Mouse (Mus musculus): ENCODE measurements around the gene Rin3. TPM values are rescaled to one million over a fixed set of nuclear protein-coding genes. Genes with fewer than 3 reads are reported as not detected.

Rin3 gene
- polyA plus RNA-seq, 1 experiment, result 16.7 TPM

DNA sequence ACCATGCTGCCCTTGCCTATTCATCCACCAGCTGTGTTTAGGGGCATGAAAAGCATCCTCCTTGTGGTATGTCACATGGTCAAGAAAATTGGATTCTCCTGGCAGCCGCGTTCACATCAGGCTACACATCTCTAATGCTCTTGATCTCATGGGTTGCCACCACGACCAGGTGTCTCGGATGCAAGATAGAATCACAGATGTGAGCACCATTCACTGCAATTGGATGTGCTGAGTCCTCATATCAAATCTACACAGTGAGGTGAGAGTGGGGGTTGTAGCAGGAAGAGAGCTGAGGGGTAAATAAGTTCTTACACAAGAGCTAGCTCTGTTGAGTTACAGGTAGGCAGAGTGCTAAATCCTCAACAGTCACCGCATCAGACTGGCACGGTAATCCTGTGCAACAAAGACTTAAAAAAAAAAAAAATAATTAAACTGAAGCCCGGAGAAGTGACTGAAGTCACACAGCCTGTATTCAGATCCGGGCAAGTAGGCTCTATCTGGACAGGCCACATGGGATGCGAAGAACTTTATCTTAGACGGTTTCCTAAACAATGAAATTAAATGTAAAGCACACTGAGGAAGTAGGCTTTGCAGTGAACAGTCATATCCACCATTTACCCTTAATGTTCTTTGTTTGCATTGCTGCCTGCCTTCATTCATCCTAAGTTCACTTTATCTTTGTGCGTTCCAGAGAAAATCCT is 26.4 kb downstream of the Rin3 start:
- peaks cover 21% of the 10 kb centered on the region for H3K36me3 ChIP-seq (ENCODE audit: control insufficient read depth, insufficient read depth)
- H3K79me3 ChIP-seq (ENCODE audit: low read depth), result peaks cover 29% of the 10 kb centered on the region
- peaks cover 72% of the 10 kb centered on the region for H3K79me2 ChIP-seq (ENCODE audit: control insufficient read depth, insufficient read depth)

GRCm38 (mm10) chr12:102309800-102310195 is 26.9 kb downstream of the Rin3 start:
- Histone ChIP-seq H3K36me3 (ENCODE audit: control insufficient read depth, insufficient read depth) (peaks cover 24% of the 10 kb centered on the region), H3K4me3 (ENCODE audit: insufficient read depth, poor library complexity, severe bottlenecking) (no peak overlapping the region), H3K79me2 (ENCODE audit: control insufficient read depth, insufficient read depth) (peaks cover 66% of the 10 kb centered on the region), H3ac (ENCODE audit: control insufficient read depth, insufficient read length, low read depth) (no peak overlapping the region), H3K79me3 (ENCODE audit: low read depth) (peaks cover 26% of the 10 kb centered on the region), H3K27me3 (ENCODE audit: control insufficient read depth, insufficient read depth, insufficient read length) (no peaks in the 10 kb centered on the region)
- TF ChIP-seq CEBPB (IDR thresholded peaks at IDR 0.05; ENCODE audit: low read depth), result no peak
- TF ChIP-seq USF1 (IDR thresholded peaks at IDR 0.05; ENCODE audit: low read depth), result no peak
- no peak for TF ChIP-seq MAX (IDR thresholded peaks at IDR 0.05)
- no peak for TF ChIP-seq CTCF (IDR thresholded peaks at IDR 0.05; ENCODE audit: control insufficient read depth, insufficient read depth, insufficient read length)
- TF ChIP-seq FOSL1 (IDR thresholded peaks at IDR 0.05; ENCODE audit: insufficient read depth, low read length, poor library complexity, severe bottlenecking), result no peak
- no peak for TF ChIP-seq MYOD1 (IDR thresholded peaks at IDR 0.05; ENCODE audit: control insufficient read depth, insufficient read length, low read depth)

More for the DNA sequence above, 26.4 kb downstream of the Rin3 start:
- TF ChIP-seq CTCF (IDR thresholded peaks at IDR 0.05; ENCODE audit: control insufficient read depth, insufficient read depth, insufficient read length) (no peak), MAX (IDR thresholded peaks at IDR 0.05) (no peak), CEBPB (IDR thresholded peaks at IDR 0.05; ENCODE audit: low read depth) (no peak), FOSL1 (IDR thresholded peaks at IDR 0.05; ENCODE audit: insufficient read depth, low read length, poor library complexity, severe bottlenecking) (no peak), MYOG (IDR thresholded peaks at IDR 0.05; ENCODE audit: control insufficient read depth, extremely low read depth, insufficient read length) (no peak), MYOD1 (IDR thresholded peaks at IDR 0.05; ENCODE audit: control insufficient read depth, insufficient read length, low read depth) (no peak), USF1 (IDR thresholded peaks at IDR 0.05; ENCODE audit: low read depth) (no peak)
- H3K4me3 ChIP-seq (ENCODE audit: insufficient read depth, poor library complexity, severe bottlenecking), result no peak overlapping the region
- no peak overlapping the region for H3ac ChIP-seq (ENCODE audit: control insufficient read depth, insufficient read length, low read depth)
- no peaks in the 10 kb centered on the region for H3K27me3 ChIP-seq (ENCODE audit: control insufficient read depth, insufficient read depth, insufficient read length)

DNA sequence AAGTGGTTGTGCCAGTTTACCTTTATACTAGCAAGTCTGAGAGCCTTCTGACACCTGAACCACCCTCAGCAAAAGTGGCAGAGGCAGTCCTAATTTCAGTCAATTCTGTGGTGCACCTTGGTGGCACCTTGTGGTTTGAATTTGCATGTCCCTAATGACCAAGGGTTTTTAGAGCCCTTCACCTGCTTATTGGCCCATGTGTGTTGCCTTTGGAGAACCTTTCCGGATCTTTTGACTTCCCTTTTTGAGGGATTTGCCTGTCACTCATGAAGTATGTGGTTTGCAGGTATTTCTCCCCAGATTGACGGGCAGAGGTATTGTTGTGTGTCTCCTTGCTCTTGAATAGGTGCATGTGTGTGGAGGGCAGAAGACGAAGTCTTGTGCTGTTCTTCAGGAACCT is 27.4 kb downstream of the Rin3 start:
- H3K27me3 ChIP-seq (ENCODE audit: control insufficient read depth, insufficient read depth, insufficient read length), result no peaks in the 10 kb centered on the region
- H3ac ChIP-seq (ENCODE audit: control insufficient read depth, insufficient read length, low read depth), result no peak overlapping the region
- H3K79me3 ChIP-seq (ENCODE audit: low read depth), result peaks cover 26% of the 10 kb centered on the region
- peaks cover 62% of the 10 kb centered on the region for H3K79me2 ChIP-seq (ENCODE audit: control insufficient read depth, insufficient read depth)
- no peak overlapping the region for H3K4me3 ChIP-seq (ENCODE audit: insufficient read depth, poor library complexity, severe bottlenecking)
- TF ChIP-seq CEBPB (IDR thresholded peaks at IDR 0.05; ENCODE audit: low read depth) (no peak), CTCF (IDR thresholded peaks at IDR 0.05; ENCODE audit: control insufficient read depth, insufficient read depth, insufficient read length) (no peak), MYOD1 (IDR thresholded peaks at IDR 0.05; ENCODE audit: control insufficient read depth, insufficient read length, low read depth) (no peak), USF1 (IDR thresholded peaks at IDR 0.05; ENCODE audit: low read depth) (no peak), MAX (IDR thresholded peaks at IDR 0.05) (no peak), MYOG (IDR thresholded peaks at IDR 0.05; ENCODE audit: control insufficient read depth, extremely low read depth, insufficient read length) (no peak), FOSL1 (IDR thresholded peaks at IDR 0.05; ENCODE audit: insufficient read depth, low read length, poor library complexity, severe bottlenecking) (no peak)
- H3K36me3 ChIP-seq (ENCODE audit: control insufficient read depth, insufficient read depth), result peaks cover 26% of the 10 kb centered on the region

DNA sequence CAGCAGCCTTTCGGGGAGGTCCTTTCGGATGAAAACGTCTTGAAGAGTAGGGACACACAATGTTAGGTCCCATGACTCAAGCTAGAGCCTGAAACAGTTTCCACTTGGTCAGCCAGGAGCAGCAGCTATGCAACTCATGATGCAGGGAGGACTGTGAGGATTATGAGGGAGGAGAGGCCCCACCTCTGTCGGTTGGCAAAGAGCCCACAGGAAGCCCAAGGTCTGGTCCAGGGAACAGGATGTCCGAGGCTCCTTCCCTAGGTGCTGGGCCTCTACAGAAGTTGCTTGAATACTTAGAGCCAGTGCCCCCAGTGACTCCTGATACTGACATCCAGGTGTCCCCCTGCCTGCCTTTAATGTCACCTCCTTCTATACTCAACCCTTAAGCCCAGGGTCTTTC is 28.6 kb downstream of the Rin3 start:
- no peak for TF ChIP-seq USF1 (IDR thresholded peaks at IDR 0.05; ENCODE audit: low read depth)
- no peak for TF ChIP-seq MYOD1 (IDR thresholded peaks at IDR 0.05; ENCODE audit: control insufficient read depth, insufficient read length, low read depth)
- no peak for TF ChIP-seq CEBPB (IDR thresholded peaks at IDR 0.05; ENCODE audit: low read depth)
- no peak for TF ChIP-seq FOSL1 (IDR thresholded peaks at IDR 0.05; ENCODE audit: insufficient read depth, low read length, poor library complexity, severe bottlenecking)
- no peak for TF ChIP-seq MAX (IDR thresholded peaks at IDR 0.05)
- no peak for TF ChIP-seq CTCF (IDR thresholded peaks at IDR 0.05; ENCODE audit: control insufficient read depth, insufficient read depth, insufficient read length)
- no peak for TF ChIP-seq MYOG (IDR thresholded peaks at IDR 0.05; ENCODE audit: control insufficient read depth, extremely low read depth, insufficient read length)
- Histone ChIP-seq H3K4me3 (ENCODE audit: insufficient read depth, poor library complexity, severe bottlenecking) (no peak overlapping the region), H3K79me2 (ENCODE audit: control insufficient read depth, insufficient read depth) (peaks cover 52% of the 10 kb centered on the region), H3ac (ENCODE audit: control insufficient read depth, insufficient read length, low read depth) (no peak overlapping the region), H3K36me3 (ENCODE audit: control insufficient read depth, insufficient read depth) (peaks cover 26% of the 10 kb centered on the region), H3K79me3 (ENCODE audit: low read depth) (peaks cover 21% of the 10 kb centered on the region), H3K27me3 (ENCODE audit: control insufficient read depth, insufficient read depth, insufficient read length) (no peaks in the 10 kb centered on the region)

DNA sequence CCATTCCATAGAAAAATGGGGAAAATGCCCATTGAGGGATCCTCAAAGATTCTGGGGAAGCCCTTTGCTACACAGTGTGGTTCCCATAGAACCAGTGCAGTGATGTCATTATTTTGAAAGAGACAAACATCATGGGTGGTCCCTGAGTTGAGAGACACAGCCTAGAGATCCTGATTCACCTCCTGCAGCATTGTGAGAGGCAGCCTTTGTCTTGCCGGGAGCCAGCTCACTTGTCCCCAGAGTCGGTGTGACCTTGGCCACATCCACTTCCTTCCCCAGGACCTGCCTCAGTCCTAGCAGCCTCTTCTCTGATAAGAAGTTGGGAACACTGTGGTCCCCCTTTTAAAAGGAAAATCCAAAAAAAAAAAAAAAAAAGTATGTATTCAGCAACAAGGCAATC is 36.3 kb downstream of the Rin3 start:
- H3K27me3 ChIP-seq (ENCODE audit: control insufficient read depth, insufficient read depth, insufficient read length), result no peaks in the 10 kb centered on the region
- peaks cover 8% of the 10 kb centered on the region for H3K36me3 ChIP-seq (ENCODE audit: control insufficient read depth, insufficient read depth)
- TF ChIP-seq MYOG (IDR thresholded peaks at IDR 0.05; ENCODE audit: control insufficient read depth, extremely low read depth, insufficient read length), result no peak
- TF ChIP-seq MYOD1 (IDR thresholded peaks at IDR 0.05; ENCODE audit: control insufficient read depth, insufficient read length, low read depth), result no peak
- no peak for TF ChIP-seq MAX (IDR thresholded peaks at IDR 0.05)
- TF ChIP-seq USF1 (IDR thresholded peaks at IDR 0.05; ENCODE audit: low read depth), result no peak
- TF ChIP-seq FOSL1 (IDR thresholded peaks at IDR 0.05; ENCODE audit: insufficient read depth, low read length, poor library complexity, severe bottlenecking), result no peak
- no peak for TF ChIP-seq CEBPB (IDR thresholded peaks at IDR 0.05; ENCODE audit: low read depth)
- TF ChIP-seq CTCF (IDR thresholded peaks at IDR 0.05; ENCODE audit: control insufficient read depth, insufficient read depth, insufficient read length), result no peak
- peaks cover 8% of the 10 kb centered on the region for H3K79me2 ChIP-seq (ENCODE audit: control insufficient read depth, insufficient read depth)
- H3K4me3 ChIP-seq (ENCODE audit: insufficient read depth, poor library complexity, severe bottlenecking), result no peak overlapping the region
- H3K79me3 ChIP-seq (ENCODE audit: low read depth), result no peaks in the 10 kb centered on the region
- H3ac ChIP-seq (ENCODE audit: control insufficient read depth, insufficient read length, low read depth), result no peak overlapping the region
